Mouse (Mus musculus): Measurements from ENCODE around the gene Gpatch2. TPM values are rescaled to one million over a fixed set of nuclear protein-coding genes. Genes with fewer than 3 reads are reported as not detected.
A peak's percentile ranks its signal among the peaks of the same experiment; 100 is the strongest.

The Gpatch2 gene
- polyA plus RNA-seq, 1 experiment = 15.5 TPM

- DNase-seq (ENCODE audit: extremely low spot score in 1 of 2, low spot score in 1 of 2) = no peak
These were observed 83.9 kb downstream of the Gpatch2 start for GRCm38 (mm10) chr1:187299236-187299635.

GRCm38 (mm10) chr1:187300626-187301025 is 85.3 kb downstream of the Gpatch2 start:
- peak in 1 of 2 experiments; percentile 33 for DNase-seq (ENCODE audit: extremely low spot score in 1 of 2, low spot score in 1 of 2)

GRCm38 (mm10) chr1:187303221-187303620 is 87.9 kb downstream of the Gpatch2 start:
- DNase-seq (ENCODE audit: extremely low spot score in 1 of 2, low spot score in 1 of 2) = no peak

- DNase-seq (ENCODE audit: extremely low spot score in 1 of 2, low spot score in 1 of 2) = no peak
These were observed 92.0 kb downstream of the Gpatch2 start for GRCm38 (mm10) chr1:187307335-187307734.

- DNase-seq (ENCODE audit: extremely low spot score in 1 of 2, low spot score in 1 of 2) = no peak
These were observed 93.2 kb downstream of the Gpatch2 start for GRCm38 (mm10) chr1:187308523-187308922.

GRCm38 (mm10) chr1:187311122-187311521 is 95.8 kb downstream of the Gpatch2 start:
- no peak for DNase-seq (ENCODE audit: extremely low spot score in 1 of 2, low spot score in 1 of 2)

- DNase-seq (ENCODE audit: extremely low spot score in 1 of 2, low spot score in 1 of 2) = no peak
These were observed 98.0 kb downstream of the Gpatch2 start for GRCm38 (mm10) chr1:187313323-187313722.

GRCm38 (mm10) chr1:187313763-187314162 is 98.5 kb downstream of the Gpatch2 start:
- no peak for DNase-seq (ENCODE audit: extremely low spot score in 1 of 2, low spot score in 1 of 2)

GRCm38 (mm10) chr1:187314516-187314915 is 99.2 kb downstream of the Gpatch2 start:
- DNase-seq (ENCODE audit: extremely low spot score in 1 of 2, low spot score in 1 of 2) = no peak

- no peak for DNase-seq (ENCODE audit: extremely low spot score in 1 of 2, low spot score in 1 of 2)
These were observed 100.5 kb downstream of the Gpatch2 start for GRCm38 (mm10) chr1:187315821-187316220.

- no peak for DNase-seq (ENCODE audit: extremely low spot score in 1 of 2, low spot score in 1 of 2)
These were observed 101.2 kb downstream of the Gpatch2 start for GRCm38 (mm10) chr1:187316555-187316954.

GRCm38 (mm10) chr1:187321814-187322213 is 106.5 kb downstream of the Gpatch2 start:
- no peak for DNase-seq (ENCODE audit: extremely low spot score in 1 of 2, low spot score in 1 of 2)

- DNase-seq (ENCODE audit: extremely low spot score in 1 of 2, low spot score in 1 of 2) = no peak
These were observed 107.3 kb downstream of the Gpatch2 start for GRCm38 (mm10) chr1:187322505-187323208.

GRCm38 (mm10) chr1:187323209-187323589 is 107.9 kb downstream of the Gpatch2 start:
- DNase-seq (ENCODE audit: extremely low spot score in 1 of 2, low spot score in 1 of 2) = no peak

GRCm38 (mm10) chr1:187342551-187342950 is 127.2 kb downstream of the Gpatch2 start:
- no peak for DNase-seq (ENCODE audit: extremely low spot score in 1 of 2, low spot score in 1 of 2)

- DNase-seq (ENCODE audit: extremely low spot score in 1 of 2, low spot score in 1 of 2) = no peak
These were observed 129.8 kb downstream of the Gpatch2 start for GRCm38 (mm10) chr1:187345156-187345555.

GRCm38 (mm10) chr1:187346923-187347322 is 131.6 kb downstream of the Gpatch2 start:
- no peak for DNase-seq (ENCODE audit: extremely low spot score in 1 of 2, low spot score in 1 of 2)

- no peak for DNase-seq (ENCODE audit: extremely low spot score in 1 of 2, low spot score in 1 of 2)
These were observed 132.3 kb downstream of the Gpatch2 start for GRCm38 (mm10) chr1:187347606-187348005.

GRCm38 (mm10) chr1:187348053-187348820 is 132.9 kb downstream of the Gpatch2 start:
- DNase-seq (ENCODE audit: extremely low spot score in 1 of 2, low spot score in 1 of 2) = no peak

GRCm38 (mm10) chr1:187348859-187349258 is 133.6 kb downstream of the Gpatch2 start:
- no peak for DNase-seq (ENCODE audit: extremely low spot score in 1 of 2, low spot score in 1 of 2)

- DNase-seq (ENCODE audit: extremely low spot score in 1 of 2, low spot score in 1 of 2) = no peak
These were observed 140.9 kb downstream of the Gpatch2 start for GRCm38 (mm10) chr1:187356169-187356568.

- DNase-seq (ENCODE audit: extremely low spot score in 1 of 2, low spot score in 1 of 2) = no peak
These were observed 141.6 kb downstream of the Gpatch2 start for GRCm38 (mm10) chr1:187356904-187357303.

Measured in frontal cortex, adult 2 months (tissue).